Mouse (Mus musculus): Measurements from ENCODE around the gene Fam8a1.

Fam8a1 gene

DNA sequence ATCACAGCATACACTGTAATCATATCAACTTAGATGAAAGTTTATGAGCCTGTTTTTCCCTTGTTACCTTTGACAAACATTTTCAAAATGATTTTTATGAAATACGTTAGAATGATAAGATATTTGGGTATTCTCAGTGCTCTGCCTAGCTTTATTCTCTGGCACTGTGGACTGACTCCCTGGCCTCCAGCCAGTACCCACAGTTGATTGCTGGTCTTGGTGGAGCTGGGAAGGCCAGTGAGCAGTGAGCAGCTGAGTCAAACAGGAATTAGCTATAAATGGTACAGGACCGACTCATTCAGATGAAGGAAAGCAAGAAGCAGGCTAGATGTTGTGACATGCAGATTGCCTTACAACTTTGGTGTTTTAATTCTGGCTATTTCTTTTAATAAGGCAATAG is 5.3 kb downstream of the Fam8a1 start:
- DNase-seq (ENCODE audit: low spot score), result no peak

- DNase-seq (ENCODE audit: low spot score), result no peak
These were observed 8.4 kb downstream of the Fam8a1 start for GRCm38 (mm10) chr13:46677721-46678120.

GRCm38 (mm10) chr13:46682921-46683320 is 13.6 kb downstream of the Fam8a1 start:
- no peak for DNase-seq (ENCODE audit: low spot score)

GRCm38 (mm10) chr13:46683370-46683769 is 14.0 kb downstream of the Fam8a1 start:
- DNase-seq (ENCODE audit: low spot score), result no peak

GRCm38 (mm10) chr13:46690559-46691241 is 21.4 kb downstream of the Fam8a1 start:
- no peak for DNase-seq (ENCODE audit: low spot score)

GRCm38 (mm10) chr13:46695296-46695908 is 26.1 kb downstream of the Fam8a1 start:
- DNase-seq (ENCODE audit: low spot score), result no peak

- no peak for DNase-seq (ENCODE audit: low spot score)
These were observed 26.6 kb downstream of the Fam8a1 start for GRCm38 (mm10) chr13:46695932-46696331.

GRCm38 (mm10) chr13:46696788-46697187 is 27.5 kb downstream of the Fam8a1 start:
- DNase-seq (ENCODE audit: low spot score), result no peak

GRCm38 (mm10) chr13:46699372-46699771 is 30.1 kb downstream of the Fam8a1 start:
- DNase-seq (ENCODE audit: low spot score), result no peak

GRCm38 (mm10) chr13:46701486-46701885 is 32.2 kb downstream of the Fam8a1 start:
- DNase-seq (ENCODE audit: low spot score), result no peak

DNA sequence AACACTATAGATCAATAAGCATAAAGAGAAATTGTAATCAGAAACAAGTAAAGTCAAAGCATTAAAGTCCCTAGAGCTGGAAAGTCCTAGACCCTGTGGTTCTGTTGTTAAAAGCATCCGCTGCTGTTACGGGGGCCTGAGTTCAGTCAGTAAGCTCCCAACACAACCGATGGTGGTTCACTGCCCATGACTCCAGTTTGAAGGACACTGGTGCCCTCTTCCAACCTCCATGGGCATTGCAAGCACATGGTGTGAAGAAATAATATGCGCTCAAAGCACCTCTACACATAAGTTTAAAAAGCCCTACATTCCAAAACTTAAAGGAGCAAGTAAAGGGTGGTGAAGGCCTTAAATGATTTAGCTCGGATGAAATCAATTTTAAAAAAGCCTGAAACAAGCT is 33.8 kb downstream of the Fam8a1 start:
- DNase-seq (ENCODE audit: low spot score), result no peak

- no peak for DNase-seq (ENCODE audit: low spot score)
These were observed 44.2 kb downstream of the Fam8a1 start for GRCm38 (mm10) chr13:46713486-46713885.

DNA sequence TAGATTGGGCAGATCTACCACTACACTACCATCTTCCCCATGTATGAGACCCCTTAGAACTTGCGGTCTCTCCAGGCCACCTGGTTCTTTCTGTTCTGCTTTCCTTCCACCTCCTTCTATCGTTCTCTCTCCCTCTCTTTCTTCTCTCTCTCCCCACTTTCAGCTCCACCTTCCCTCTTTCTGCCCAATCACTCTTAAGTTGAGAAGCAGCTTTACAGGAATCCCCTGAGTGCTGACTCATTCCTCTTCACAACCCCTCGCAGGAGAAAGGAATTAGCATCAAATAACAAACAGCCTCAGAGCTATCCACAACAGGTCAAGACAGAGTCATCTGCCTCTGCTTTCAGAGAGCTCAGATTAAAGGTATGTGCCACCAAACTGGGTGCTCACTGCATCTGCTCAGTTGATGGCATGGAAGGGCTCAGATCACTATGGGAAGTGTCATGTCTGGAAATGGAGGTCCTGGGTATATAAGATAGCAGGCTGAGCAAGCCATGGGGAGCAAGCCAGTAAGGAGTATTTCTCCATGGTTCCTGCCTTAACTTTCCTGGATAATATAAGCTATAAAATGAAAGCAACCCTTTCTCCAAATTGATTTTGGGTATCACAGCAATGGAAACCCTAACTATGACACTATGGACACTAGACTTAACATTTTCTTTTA is 46.8 kb downstream of the Fam8a1 start:
- no peak for DNase-seq (ENCODE audit: low spot score)

GRCm38 (mm10) chr13:46718893-46719400 is 49.6 kb downstream of the Fam8a1 start:
- DNase-seq (ENCODE audit: low spot score), result no peak

DNA sequence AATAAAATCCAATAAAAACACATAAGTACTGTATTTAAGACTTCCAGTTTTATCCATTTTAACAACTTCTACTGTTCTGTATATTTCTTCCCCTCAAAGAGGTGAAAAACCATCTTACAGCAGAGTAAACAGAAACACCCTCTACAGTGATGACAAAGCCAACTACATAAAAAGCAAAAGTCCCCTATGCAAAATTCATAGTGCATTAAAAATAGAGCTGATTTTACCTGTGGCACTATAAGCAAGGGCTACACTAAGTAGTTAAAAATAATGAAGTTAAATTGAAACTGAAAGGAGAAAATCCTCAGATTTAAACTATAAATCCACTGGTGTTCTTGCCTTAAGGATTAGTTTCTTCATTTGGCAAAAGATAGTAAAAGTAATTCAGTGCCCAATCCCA is 51.7 kb downstream of the Fam8a1 start:
- DNase-seq (ENCODE audit: low spot score), result no peak

DNA sequence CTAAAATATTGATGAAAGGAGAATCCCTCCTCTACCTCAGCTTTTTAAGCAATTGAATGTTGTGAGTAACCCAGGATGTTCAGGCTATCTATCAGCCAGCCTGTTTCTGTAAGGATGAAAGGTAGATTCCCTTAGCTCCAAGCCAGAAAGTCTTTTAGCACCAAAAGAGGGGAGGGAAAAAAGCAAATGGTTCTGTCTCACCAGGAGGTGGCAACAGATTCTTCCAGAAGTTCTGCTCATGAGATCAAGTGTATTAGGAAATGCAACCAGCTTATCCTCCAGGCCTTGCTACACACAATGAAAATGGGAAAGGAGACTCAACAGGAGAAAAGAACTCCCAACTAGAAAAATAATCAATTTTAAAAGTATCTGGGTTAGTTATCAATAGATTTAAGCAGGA is 55.0 kb downstream of the Fam8a1 start:
- no peak for DNase-seq (ENCODE audit: low spot score)

DNA sequence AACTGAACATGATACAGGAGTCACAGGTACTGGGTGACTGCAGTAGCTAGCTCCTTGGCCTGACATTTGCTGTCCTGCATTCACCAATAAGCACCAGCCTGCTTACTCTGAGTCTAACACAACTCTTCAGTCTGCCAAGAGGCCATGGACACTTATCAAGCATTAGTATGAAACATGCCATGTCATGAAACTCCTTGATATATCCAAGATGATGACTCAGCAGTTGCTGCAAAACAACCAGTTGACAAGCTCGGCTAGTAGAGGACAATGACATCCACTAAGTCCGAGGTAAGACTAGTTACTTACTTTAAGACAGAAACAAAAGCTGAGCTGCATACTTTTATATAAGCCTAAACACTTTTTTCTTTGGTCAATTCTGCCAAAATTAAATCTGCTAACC is 55.9 kb downstream of the Fam8a1 start:
- DNase-seq (ENCODE audit: low spot score), result no peak

DNA sequence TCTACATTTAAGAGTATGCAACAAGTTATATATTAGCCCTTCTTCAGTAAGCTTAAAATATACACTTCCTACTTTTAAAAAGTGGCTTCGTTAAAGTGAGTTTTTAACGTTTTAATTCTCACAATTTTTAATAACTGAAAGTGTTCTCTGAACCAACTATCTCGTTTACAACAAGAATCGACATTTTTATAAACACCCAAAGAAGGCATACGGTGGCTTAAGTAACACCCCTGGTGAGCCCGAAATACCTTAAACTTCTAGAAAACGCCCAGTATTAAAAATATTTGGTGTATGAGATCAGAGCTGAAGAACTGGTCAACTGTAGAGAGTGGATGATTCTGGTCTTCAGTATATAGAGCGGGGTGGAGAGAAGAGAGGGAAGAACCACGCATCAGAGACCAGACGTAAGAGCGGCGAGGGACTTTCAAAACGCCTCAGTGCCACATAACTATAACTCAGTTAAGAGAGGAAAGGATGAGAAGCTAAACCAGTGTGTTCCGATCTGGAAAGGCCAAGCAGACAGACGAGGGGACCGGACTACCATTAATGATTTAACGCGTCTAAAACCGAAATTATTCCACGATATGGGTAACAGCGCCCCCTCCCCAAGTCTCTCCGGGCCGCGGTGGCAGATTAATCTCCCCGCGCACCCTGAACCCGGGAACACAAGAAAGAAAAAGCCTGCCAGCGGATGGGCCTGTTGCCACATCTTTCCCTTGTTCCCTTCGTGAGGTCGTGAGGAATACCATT is 57.1 kb downstream of the Fam8a1 start:
- no peak for DNase-seq (ENCODE audit: low spot score)

- DNase-seq (ENCODE audit: low spot score), result peak; percentile 66
These were observed 57.9 kb downstream of the Fam8a1 start for GRCm38 (mm10) chr13:46727038-46727836.
